ENCODE assay signal across 11 mouse cellular contexts in the genomic region with DNA sequence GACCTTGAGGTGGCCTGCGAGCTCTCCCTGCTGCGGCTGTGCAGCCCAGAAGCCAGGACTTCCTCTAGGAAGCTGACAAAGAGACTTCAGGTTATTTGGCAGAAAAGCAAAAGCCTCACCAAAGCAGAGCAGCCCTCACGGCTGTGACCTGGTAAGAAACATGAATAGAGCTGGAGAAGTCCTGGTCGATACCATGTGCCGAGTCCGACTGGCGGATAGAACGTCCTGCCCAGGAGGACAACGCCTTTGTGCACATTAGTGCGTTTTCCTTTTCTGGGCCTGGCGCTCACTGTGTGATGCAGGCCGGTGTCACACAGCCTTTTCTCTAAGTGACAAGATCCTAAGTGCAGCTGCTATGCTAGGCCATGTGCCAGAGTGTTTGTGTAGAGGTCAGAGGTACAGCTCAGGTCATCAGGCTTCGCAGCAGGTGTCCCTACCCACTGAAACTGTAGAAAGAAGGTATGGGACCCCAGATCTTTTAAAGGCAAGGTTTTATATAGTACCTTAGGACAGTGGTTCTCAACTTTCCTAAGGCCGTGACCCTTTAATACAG. TPM values are rescaled to one million over a fixed set of nuclear protein-coding genes. Genes with fewer than 3 reads are reported as not detected.
A peak's percentile ranks its signal among the peaks of the same experiment; 100 is the strongest.
DNase-seq lines count a peak whose midpoint lies in the region; ATAC-seq and TF ChIP-seq lines count a peak whose summit lies in the region.
"Had no signal": no experiment of that assay in that cellular context is flagged by ENCODE, and none has a peak within 500 bp of the region (broad histone marks: within the 10 kb centered on the region; RNA-seq: fewer than 3 reads in every experiment).

No protein-coding gene starts in this region.

- H3K4me3 ChIP-seq in kidney, adult 2 months (ENCODE audit: insufficient read depth, low read depth, low read length), result no peak overlapping the region
- no peak overlapping the region for H3K4me3 ChIP-seq in bone marrow macrophage, adult 2 months (ENCODE audit: insufficient read depth, low read length)
- H3K4me3 ChIP-seq in intestine, embryonic 15.5 days (replicated peaks), result no peak overlapping the region
- H3K4me3 ChIP-seq: lung, embryonic 15.5 days had no signal

- H3K27ac ChIP-seq in kidney, adult 2 months (ENCODE audit: insufficient read depth, low read depth, low read length), result peak overlapping the region; percentile 43; the same call in 1 of the 2 replicates
- peak overlapping the region; percentile 95 for H3K27ac ChIP-seq in bone marrow macrophage, adult 2 months (ENCODE audit: insufficient read depth, low read depth, low read length)
- no peak overlapping the region for H3K27ac ChIP-seq in intestine, embryonic 15.5 days
- H3K27ac ChIP-seq: lung, embryonic 15.5 days had no signal

- no peak for ATAC-seq in intestine, embryonic 15.5 days
- ATAC-seq: inflammation-experienced regulatory T-cells, adult 6 months had no signal

- H3K9me3 ChIP-seq in intestine, embryonic 15.5 days, result no peaks in the 10 kb centered on the region
- H3K9me3 ChIP-seq: lung, embryonic 15.5 days had no signal

- no peaks in the 10 kb centered on the region for H3K36me3 ChIP-seq in kidney, adult 2 months (ENCODE audit: control insufficient read depth, insufficient read depth, low read length)
- H3K36me3 ChIP-seq in intestine, embryonic 15.5 days, result no peaks in the 10 kb centered on the region
- H3K36me3 ChIP-seq: lung, embryonic 15.5 days had no signal

- H3K9ac ChIP-seq in intestine, embryonic 15.5 days, result no peak overlapping the region
- H3K9ac ChIP-seq: lung, embryonic 15.5 days had no signal

- H3K27me3 ChIP-seq in kidney, adult 2 months (replicated peaks; ENCODE audit: control insufficient read depth, insufficient read depth, low read length), result no peaks in the 10 kb centered on the region
- H3K27me3 ChIP-seq in intestine, embryonic 15.5 days (replicated peaks), result no peaks in the 10 kb centered on the region
- H3K27me3 ChIP-seq: lung, embryonic 15.5 days had no signal

- 0 out of 2 replicates have a peak, but pooled peaks cover 2% of the 10 kb centered on the region for H3K4me1 ChIP-seq in kidney, adult 2 months (ENCODE audit: control insufficient read depth, insufficient read depth, low read length)
- H3K4me1 ChIP-seq in bone marrow macrophage, adult 2 months (ENCODE audit: control insufficient read depth, insufficient read depth, low read length), result peaks cover 60% of the 10 kb centered on the region
- H3K4me1 ChIP-seq in intestine, embryonic 15.5 days (replicated peaks), result no peaks in the 10 kb centered on the region

- TF ChIP-seq POLR2A in kidney, adult 2 months (IDR thresholded peaks at IDR 0.05; ENCODE audit: low read depth, low read length), result no peak
- TF ChIP-seq POLR2A in bone marrow macrophage, adult 2 months (IDR thresholded peaks at IDR 0.05; ENCODE audit: borderline replicate concordance, low read depth, low read length), result no peak

- no peak for TF ChIP-seq CTCF in kidney, adult 2 months (conservative IDR thresholded peaks at IDR 0.05; ENCODE audit: insufficient read depth, insufficient read length, low read depth, low read length)
- no peak for TF ChIP-seq CTCF in bone marrow macrophage, adult 2 months (IDR thresholded peaks at IDR 0.05; ENCODE audit: low read depth, low read length)

- 68% methylated on average over 14 of the region's 14 CpGs for WGBS in kidney, adult 2 months
- 76% methylated on average over 14 of the region's 14 CpGs for WGBS in intestine, embryonic 15.5 days

- DNase-seq in adrenal gland, postnatal 36 days, result peak; percentile 39 to 41
- no peak for DNase-seq in adrenal gland, postnatal 25 days
- peak; percentile 37 for DNase-seq in kidney, adult 2 months
- DNase-seq in kidney, adult 11 months, result no peak
- peak; percentile 38 for DNase-seq in heart, postnatal 4 days
- no peak for DNase-seq in thymus, postnatal 25 days
- DNase-seq: cerebellum, postnatal 14 days had no signal

- no peak overlapping the region for H3K4me2 ChIP-seq in intestine, embryonic 15.5 days (replicated peaks)
- H3K4me2 ChIP-seq: lung, embryonic 15.5 days had no signal

RNA-seq across cellular contexts. Expression of a gene that starts 4.4 kb away (rescaled TPM):
- total RNA-seq in adrenal gland, postnatal 36 days (2021), result 10 to 100 TPM; 18.5 to 29.8 TPM
- 18.6 and 25.1 TPM in 2 replicates for total RNA-seq in adrenal gland, postnatal 25 days (2021)
- 32.4 and 33.2 TPM in 2 replicates for polyA plus RNA-seq in kidney, adult 2 months (2012; rRNA removed)
- 298 and 305 TPM in 2 replicates for polyA plus RNA-seq in bone marrow macrophage, adult 2 months (2012; ENCODE audit: insufficient read depth, insufficient read length, missing spikeins)
- total RNA-seq in heart, postnatal 4 days (2021), result 100 to 1,000 TPM; 141 to 164 TPM
- polyA plus RNA-seq in intestine, embryonic 15.5 days (2015; fragmentation: Nextera tagmentation; extraction: Ambion mirVana), result 28.0 and 30.1 TPM in 2 replicates

RNA-seq across cellular contexts. Expression of a gene that starts 58.1 kb away (rescaled TPM):
- 10 to 100 TPM; 30.6 to 34.7 TPM for total RNA-seq in adrenal gland, postnatal 36 days (2021)
- total RNA-seq in adrenal gland, postnatal 25 days (2021), result 39.0 and 41.2 TPM in 2 replicates
- polyA plus RNA-seq in kidney, adult 2 months (2012; rRNA removed), result 6.7 and 7.9 TPM in 2 replicates
- polyA plus RNA-seq in bone marrow macrophage, adult 2 months (2012; ENCODE audit: insufficient read depth, insufficient read length, missing spikeins), result 18.6 and 22.9 TPM in 2 replicates
- total RNA-seq in heart, postnatal 4 days (2021), result 10 to 100 TPM; 33.7 to 34.5 TPM
- polyA plus RNA-seq in intestine, embryonic 15.5 days (2015; fragmentation: Nextera tagmentation; extraction: Ambion mirVana), result 28.4 and 32.4 TPM in 2 replicates

Comparison
In these comparisons a context has a peak if more than half of its experiments do, and no peak if none do; other contexts are left out.
1. DNase-seq: peak in adrenal gland, postnatal 36 days (2 of 2), kidney, adult 2 months (single experiment) and heart, postnatal 4 days (single experiment); none in adrenal gland, postnatal 25 days (single experiment), kidney, adult 11 months (single experiment) and thymus, postnatal 25 days (single experiment).